Mouse (Mus musculus): ENCODE data around the gene Inpp5f.

Gene Inpp5f

DNA sequence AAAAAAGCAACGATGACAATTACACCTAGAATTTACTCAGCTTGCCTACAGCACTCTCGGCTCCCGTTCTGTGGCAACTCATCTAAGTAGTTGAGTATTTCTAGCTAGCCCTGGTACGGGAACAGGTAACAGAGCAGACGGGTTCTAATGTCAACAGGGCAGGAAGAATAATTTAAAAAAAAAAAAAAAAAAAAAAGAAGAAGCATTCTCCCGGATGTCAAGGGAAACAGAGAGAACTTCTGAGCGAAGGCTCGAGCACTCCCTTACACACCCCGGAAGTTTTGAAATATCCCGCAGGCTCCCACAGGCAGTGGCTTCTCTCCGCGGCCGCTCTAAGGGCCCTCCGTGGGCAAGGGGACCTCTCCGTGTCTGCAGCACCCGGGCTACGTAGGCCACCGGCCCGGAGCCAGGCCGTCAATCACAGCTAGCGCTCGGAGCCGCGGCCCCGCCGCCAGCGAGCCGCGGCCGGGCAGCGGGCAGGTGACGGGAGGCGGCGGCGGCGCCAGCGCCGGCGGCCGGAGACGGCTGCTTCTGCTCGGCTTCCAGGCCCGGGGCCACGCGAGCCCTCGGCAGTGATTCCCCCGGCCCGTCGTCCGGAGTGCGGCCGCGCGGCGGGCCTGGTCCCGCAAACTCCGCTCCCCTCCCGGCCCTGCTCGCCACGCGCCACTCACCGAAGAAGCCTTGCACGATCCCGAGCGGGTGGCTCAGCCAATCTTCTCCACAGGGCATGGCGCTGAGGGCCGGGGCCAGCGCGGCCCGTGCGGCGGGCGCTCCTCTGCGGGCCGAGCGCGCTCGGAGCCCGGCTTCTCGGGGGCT lies 128.5 kb downstream of the Inpp5f start:
- DNase-seq (ENCODE audit: low spot score): peak; percentile 16

- peak; percentile 98 for DNase-seq (ENCODE audit: low spot score)
Observed at GRCm38 (mm10) chr7:128740334-128740733, 129.2 kb downstream of the Inpp5f start, which contains the start of gene Mcmbp. TSS of gene Mcmbp (minus strand) at chr7:128740495.

GRCm38 (mm10) chr7:128743898-128744297 lies 132.8 kb downstream of the Inpp5f start:
- no peak for DNase-seq (ENCODE audit: low spot score)

DNA sequence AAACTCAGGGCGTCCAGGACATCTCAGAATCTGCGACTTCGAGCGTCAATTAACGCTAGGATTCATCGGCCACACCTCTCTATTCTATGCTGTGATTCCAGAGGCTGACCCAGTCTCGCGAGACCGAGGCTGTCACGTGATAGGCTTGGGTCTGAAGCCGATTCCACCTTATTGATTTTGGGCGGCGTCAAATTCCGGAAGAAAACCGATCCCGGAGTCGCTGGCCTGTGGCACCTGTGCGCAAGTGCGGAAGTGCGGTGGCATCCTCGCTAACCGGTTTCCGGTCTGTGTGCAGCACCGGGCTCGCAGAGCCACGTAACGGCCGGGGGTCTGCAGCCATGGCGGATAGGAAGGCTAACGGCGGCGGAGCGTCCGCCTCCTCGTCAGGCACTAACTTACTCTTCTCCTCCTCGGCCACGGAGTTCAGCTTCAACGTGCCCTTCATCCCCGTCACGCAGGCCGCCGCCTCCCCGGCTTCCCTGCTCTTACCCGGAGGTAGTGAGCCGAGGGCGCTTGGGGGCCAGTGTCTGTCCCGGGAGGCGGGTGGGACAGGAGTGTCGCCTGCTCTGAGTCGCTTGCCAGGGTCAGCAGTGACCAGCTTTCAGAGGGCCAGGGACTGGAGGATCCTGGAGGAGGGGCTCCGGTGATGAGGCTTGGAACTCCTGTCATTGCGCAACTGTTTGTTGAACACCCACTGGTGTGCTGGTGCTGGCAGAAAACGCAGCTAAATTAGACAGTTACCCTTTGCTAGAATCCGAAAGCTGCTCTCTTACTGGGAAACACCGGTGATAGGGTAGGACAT lies 133.8 kb downstream of the Inpp5f start, which contains the start of gene Sec23ip:
Gene Sec23ip, plus strand, starts transcription at position 260 of the 802 bp plus-strand sequence.
- DNase-seq (ENCODE audit: low spot score): peak; percentile 100

Data from embryo, embryonic 10 days (tissue).